Mouse (Mus musculus) heart, adult 9 months (tissue): ENCODE measurements around the gene Hist1h2ag.
"Not testable (repeated sequence)": the region's sequence is repeated elsewhere in the genome, so short reads cannot be mapped to it uniquely, and the experiment has no call there.

Source experiments
- DNase-seq, 2 experiments: peaks; one replicate each; pipeline ENCODE4 v3.0.0; 2022; ENCODE audit warnings: low spot score in 2 of 2

The Hist1h2ag gene

GRCm38 (mm10) chr13:22042568-22043502, at the start of gene Hist1h2ag, which contains the start of gene Hist1h2bj:
Gene Hist1h2ag, minus strand, starts transcription at chr13:22042944.
Gene Hist1h2bj, plus strand, starts transcription at chr13:22043214.
- DNase-seq: peak; percentile 97 to 98

DNA sequence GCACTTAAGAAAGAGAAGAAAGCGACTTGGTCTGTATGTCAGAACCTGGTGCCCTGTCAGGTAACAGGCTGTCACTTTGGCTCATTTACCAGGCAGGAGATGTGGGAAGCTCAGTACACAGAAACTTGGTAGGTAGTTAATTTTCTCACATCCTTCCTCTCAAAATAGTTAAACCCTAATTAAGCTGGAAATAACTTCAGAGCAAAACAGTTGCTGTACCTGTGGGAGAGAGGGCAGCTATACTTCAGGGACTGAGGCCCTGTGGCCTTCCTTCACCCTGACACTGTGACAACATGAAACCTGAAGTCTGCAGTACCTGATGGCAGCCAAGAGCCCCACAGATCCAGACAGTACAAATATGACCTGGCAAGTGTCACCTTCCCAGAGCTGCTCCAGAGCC, 41.4 kb upstream of the Hist1h2ag start, which contains the start of gene Vmn1r188:
Gene Vmn1r188 (plus strand): TSS at position 301 of the 400 bp plus-strand sequence.
- DNase-seq: not testable (repeated sequence)

DNA sequence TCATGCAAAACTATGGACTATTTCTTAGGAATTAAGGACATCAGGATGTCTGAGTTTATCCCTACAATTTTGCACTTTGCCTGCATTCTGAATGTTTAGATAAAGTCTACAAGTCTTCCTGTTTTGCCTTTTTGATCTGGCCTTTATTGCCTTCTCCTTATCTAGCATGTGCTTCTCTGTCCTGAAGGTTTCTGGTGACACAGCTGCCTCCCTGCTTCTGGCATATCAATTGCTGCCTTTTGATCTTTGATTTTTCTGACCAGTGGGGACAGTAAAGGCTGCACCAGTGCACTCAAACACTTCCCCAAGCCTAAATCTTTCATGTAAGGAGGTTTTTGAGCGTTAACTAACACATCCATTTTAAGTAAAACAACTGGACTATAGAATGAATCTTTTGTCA, 20.7 kb upstream of the Hist1h2ag start:
- no peak for DNase-seq

DNA sequence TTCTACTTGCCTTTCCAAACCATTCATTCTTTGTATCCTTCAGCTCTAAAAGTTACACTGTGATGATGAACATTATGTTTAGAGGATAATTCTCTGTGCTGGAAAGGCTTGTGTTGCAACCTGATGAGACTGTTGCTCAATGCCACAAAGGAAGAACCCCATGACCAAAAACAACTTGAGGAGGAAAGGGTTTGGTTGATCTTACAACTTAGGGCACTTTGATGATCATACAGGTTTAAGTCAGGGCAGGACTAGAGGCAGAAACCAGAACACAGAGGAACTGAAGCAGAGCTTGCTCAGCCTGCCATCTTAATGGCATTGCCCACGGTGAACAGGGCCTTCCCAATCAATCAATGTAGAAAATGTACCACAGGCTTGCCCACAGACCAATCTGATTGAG, 18.7 kb upstream of the Hist1h2ag start:
- no peak for DNase-seq

DNA sequence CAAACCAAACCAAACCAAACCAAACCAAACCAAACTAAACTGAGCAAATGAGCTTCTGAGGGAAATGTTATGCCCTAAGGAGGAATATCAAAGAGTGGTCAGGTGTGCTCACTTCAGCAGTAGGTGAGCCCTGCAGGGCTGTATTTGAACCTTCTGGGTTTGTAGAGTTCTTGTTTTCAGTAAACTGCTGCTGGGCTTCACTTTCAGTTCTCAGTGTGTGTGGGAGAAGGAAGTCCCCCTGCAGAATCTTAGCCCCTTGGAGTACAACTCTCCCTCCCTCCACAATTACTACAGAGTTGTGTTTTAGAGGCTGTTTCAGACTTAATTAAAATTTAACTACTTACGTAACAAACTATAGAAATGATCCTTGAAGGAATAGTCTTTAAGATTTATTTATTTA, 11.0 kb upstream of the Hist1h2ag start:
- no peak for DNase-seq

DNA sequence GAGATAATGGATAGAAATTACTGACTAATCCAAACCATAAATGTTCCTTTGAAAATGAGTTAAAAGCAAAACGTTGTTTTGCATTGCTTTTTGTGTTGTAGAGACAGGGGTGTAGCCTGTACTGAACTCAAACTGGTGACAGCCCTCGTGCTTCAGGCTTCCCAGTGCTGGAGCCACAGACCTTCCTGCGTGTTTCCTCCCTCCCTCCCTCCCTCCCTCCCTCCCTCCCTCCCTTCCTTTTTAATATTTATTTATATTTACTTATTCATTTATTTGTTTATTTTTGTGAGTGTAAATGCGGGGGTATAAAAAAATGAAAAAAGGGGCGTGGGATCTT, 8.7 kb upstream of the Hist1h2ag start:
- DNase-seq: no peak

DNA sequence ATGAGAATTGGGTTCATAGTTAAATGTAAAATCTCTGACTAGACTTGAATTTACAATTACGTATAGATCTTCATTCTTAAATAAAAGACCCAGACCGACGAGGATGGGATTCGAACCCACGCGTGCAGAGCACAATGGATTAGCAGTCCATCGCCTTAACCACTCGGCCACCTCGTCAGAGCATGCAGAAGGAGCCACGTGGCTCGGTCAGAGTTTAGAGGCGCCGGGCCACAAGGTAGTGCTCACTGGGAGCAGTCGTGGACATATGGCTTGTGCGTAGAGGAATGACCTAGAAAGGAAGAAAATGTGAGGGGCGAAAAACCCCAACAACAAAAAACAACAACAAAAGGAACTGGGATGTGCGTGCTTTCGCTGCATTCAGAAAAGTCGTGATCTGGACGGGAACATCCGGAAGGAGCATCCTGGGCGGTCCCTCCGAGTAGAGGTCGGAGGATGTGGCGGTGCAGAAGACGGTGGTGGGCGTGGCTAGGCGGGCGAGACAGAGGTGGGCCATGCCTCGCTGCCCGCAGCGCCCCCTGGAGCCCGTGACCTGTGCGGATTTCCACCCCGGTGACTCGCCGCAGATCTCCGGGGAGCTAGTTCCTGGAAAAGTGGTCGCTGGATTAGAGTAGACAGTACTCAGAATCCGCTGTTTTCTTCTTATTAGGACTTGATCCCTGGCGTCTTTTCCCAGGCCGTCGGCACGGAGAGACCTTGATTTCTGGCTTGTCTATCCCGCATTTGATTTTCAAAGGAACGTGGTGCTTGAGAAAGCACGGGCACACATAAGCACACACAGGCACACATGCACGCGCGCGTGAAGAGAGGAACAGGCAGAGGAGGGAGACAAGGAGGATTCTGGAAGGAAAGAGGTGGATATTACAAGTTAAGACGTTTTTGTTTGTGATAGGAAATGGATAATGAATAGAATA, 8.1 kb upstream of the Hist1h2ag start:
- peak; percentile 88 for DNase-seq

DNA sequence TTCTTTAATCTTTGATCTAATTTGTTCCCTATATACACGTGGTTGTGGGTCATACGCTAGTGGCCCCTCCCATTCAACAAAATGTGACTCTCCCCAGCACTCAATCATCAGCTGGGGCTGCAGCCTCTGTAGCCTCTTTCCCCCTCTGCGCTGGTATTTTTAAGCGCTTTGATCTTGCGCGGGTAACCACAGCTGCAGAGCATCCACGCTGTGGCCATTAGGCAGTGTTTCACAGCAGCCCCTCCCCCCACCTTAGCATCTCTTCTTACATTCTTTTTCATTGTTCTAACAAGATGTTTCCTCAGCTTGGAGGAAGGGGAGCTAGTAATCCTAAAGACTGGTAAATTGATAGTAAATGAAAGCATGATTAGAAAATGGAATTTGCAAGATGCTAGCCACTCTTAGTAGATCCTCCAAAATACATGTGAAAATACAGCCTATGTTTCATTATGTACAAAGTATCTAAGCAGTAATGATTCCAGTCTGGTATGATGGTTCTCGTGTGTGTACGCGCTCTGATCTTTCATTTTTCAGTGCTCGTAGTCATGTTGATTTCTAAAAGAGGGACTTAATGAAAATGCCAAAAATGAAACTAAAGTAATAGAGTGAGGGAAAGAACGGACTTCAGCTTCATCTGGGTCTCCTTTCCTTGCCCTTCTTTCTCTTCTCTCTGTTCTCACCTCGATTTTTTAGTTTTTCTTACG, 7.1 kb upstream of the Hist1h2ag start:
- no peak for DNase-seq

DNA sequence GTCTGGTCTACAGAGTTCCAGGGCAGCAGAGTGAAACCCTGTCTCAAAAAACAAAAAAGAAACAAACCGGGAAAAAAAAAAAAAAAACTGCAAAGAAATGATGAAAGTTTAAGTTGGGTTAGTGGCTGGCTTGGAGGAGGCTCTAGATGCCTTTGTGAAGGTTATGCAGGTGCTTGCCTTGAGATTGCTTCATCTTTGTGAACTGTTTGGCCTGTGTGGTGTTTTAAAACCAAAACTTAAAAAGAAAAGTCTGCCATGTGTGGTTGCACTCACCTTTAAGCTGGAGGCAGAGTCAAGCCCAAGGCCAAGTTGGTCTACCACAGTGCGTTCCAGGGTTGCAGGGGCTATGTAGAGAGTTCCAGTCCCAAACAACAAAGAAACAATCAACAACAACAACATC, 6.3 kb upstream of the Hist1h2ag start:
- no peak for DNase-seq

DNA sequence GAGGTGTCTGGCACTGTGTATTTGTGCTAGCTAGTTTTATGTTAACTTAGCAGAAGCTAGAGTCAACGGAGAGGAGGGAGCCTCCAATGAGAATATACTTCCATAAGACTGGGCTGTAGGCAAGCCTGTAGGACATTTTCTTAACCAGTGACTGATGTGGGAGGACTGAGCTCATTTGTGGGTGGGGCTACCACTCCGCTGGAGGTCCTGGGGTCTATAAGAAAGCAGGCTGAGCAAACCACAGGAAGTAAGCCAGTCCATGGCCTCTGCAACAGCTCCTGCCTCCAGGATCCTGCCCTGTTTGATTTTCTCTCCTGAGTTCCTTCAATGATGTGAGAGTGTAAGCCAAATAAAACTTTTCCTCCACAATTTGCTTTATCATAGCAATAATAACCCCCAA, 2.6 kb upstream of the Hist1h2ag start:
- no peak for DNase-seq

- DNase-seq: no peak
Measured at GRCm38 (mm10) chr13:22044432-22045155, 1.9 kb upstream of the Hist1h2ag start.

GRCm38 (mm10) chr13:22043503-22044431, 1.0 kb upstream of the Hist1h2ag start:
- DNase-seq: no peak

DNA sequence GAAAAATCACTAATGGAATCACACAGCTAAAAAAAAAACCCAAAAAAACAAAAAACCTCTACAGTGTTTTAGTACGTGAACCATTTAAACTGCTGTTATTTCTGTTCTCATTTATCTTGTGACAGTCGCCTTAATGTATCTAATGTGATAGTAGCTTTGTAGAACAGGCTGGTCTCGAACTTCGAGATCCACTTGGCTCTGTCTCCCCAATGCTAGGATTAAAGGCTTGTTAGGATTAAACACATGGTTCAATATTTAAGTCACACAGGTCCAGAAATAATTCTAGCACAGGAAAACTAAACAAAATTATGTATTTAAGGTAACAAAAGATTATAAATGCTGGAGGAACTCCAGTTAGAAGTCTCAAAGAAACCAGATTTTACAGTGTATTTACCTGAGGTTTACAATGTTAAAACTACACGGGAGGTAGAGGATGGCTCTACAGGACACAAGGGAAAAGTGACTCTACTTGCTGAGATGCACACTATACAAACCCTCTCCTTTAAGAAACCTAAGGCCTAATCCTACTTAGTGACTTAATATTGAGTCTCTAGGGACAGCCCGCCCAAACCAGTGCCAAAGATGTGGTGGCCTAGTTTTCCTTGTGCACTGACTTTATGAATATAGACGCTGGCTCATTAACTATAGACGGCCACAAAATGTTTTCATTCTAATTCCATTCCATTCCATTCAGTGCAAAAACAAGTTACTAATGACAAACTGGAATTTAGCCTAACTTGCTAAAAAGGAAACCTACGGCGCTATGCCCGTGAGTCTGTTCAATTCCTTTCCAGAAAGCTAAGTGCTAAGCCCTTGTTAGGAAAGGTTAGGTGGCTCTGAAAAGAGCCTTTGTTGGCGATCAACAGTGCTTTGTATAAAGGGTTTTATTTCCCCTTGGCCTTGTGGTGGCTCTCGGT, 835 bp downstream of the Hist1h2ag start:
- no peak for DNase-seq

GRCm38 (mm10) chr13:22041142-22041536, 1.6 kb downstream of the Hist1h2ag start, which contains the start of gene Hist1h4i:
Gene Hist1h4i, minus strand, starts transcription at chr13:22041362.
- peak; percentile 95 for DNase-seq

DNA sequence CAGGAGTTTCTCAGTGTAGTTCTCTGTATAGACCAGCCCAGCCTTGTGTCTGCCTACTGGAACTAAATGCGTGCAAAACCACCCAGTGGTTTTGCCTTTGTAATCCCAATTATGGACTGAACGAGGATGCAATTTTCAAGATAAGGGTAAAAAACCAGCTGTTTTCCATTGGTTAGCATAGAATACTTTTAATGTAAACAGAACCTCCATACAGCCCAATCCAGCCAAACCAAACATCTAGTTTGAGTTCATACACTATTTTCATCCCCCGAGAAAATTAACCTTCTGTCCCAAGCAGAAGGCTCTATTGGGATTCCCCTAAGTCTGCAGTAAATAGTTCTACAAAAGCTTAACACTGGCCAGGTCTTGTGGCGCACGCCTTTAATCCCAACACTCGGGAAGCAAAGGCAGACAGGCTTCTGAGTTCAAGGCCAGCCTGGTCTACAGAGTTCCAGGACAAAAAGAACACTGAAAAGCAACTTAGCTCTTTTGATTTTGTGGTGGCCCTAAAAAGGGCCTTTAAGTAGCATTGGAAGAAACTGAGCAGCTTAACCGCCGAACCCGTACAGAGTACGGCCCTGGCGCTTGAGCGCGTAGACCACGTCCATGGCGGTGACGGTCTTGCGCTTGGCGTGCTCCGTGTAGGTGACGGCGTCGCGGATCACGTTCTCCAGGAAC, 2.1 kb downstream of the Hist1h2ag start:
- no peak for DNase-seq

DNA sequence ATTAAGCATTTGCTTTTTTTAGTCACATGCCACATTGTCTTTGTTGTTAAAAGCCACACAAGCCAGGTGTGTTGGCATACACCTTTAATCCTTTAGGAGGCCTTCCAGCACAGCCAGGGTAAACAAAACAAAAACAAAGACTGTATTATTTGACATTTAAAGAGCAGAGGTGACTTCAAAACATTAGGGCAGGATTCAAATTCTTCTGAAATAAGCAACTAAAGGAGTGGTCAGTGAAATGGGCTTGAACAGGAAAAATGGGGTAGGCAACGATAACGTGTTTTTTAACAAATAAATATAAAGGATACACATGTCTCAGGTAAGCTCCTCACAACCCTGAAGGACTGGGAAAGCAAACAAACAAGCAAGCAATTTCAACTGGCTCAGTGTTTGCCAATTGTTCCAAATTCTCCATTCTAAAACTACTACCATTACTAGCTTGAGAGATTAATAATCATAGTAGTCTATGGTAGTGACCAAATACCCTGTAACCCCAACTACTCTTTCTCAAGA, 2.7 kb downstream of the Hist1h2ag start:
- no peak for DNase-seq

DNA sequence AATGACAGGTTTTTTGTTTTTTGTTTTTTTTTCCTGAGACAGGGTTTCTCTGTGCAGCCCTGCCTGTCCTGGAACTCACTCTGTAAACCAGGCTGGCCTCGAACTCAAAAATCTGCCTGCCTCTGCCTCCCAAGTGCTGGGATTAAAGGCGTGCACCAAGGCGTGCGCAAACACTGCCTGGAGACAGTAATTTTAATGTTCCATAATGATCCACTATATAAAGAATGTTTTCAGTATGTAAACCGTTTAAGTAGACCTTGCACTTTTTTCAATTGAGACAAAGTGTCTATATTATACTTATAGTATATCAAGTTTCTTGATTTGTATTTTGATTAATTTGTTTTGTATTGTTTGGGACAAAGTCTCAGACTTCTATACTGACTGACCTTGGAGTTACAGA, 3.4 kb downstream of the Hist1h2ag start:
- DNase-seq: no peak

DNA sequence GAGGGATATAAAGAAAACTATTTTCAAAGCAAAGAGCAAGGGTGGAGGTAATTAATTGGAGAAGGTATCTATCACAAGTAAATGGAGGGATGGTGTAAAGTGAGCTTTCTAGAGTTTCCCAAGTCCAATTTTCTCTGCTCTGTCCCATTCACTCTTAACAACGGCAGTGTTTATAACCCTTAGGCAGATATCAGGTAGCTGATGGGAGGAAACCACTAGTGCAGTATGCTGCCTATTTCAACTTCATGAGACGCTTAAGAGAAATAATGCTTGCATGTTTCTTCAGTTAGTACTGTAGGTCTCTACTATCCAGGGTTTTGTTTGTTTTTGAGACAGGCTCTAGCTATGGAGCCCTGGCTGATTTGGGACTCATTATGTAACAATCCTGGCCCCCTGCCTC, 5.3 kb downstream of the Hist1h2ag start:
- no peak for DNase-seq
